Mouse (Mus musculus): ENCODE data around the gene H2al1f.

GRCm38 (mm10) chrX:11361261-11361660, 46.3 kb downstream of the H2al1f start:
- TF ChIP-seq HCFC1 (IDR thresholded peaks at IDR 0.05; ENCODE audit: borderline replicate concordance, insufficient read depth, low read length) (no peak), ZC3H11A (IDR thresholded peaks at IDR 0.05; ENCODE audit: borderline replicate concordance, low read depth, low read length) (no peak), CHD2 (IDR thresholded peaks at IDR 0.05; ENCODE audit: low read depth, low read length) (no peak), ZNF384 (IDR thresholded peaks at IDR 0.05; ENCODE audit: low read depth, low read length) (no peak)
